Mouse (Mus musculus) forebrain, postnatal 0 days (tissue): ENCODE data around the gene Map2. TPM values are rescaled to one million over a fixed set of nuclear protein-coding genes. Genes with fewer than 3 reads are reported as not detected.

ENCODE experiments used
- ATAC-seq: fragments of 200-750 bp; cut with Nextera tagmentation; 2 replicates; pipeline ENCODE4 v1.8.0; 2017; ENCODE audit warnings: mild to moderate bottlenecking, moderate library complexity
- DNase-seq: peaks from one replicate; pipeline ENCODE4 v3.0.0-alpha.2; 2015
- H3K27ac ChIP-seq: fragments of 300-500 bp; sonication (generic); 2 replicates; pipeline ENCODE4 v1.5.1; 2014; ENCODE audit warnings: low read depth, mild to moderate bottlenecking, antibody characterized with exemption, low read length, moderate library complexity, mixed read lengths
- H3K27me3 ChIP-seq: fragments of 300-500 bp; sonication (generic); 2 replicates; pipeline ENCODE4 v1.6.1; 2014; ENCODE audit warnings: mild to moderate bottlenecking, low read length, mixed read lengths; ENCODE audit not compliant: insufficient read depth
- H3K36me3 ChIP-seq: fragments of 300-500 bp; sonication (generic); 2 replicates; pipeline ENCODE4 v1.6.1; 2014; ENCODE audit warnings: mild to moderate bottlenecking, moderate library complexity; ENCODE audit not compliant: insufficient read depth
- H3K4me1 ChIP-seq: fragments of 300-500 bp; sonication (generic); 2 replicates; pipeline ENCODE4 v1.6.1; 2014; ENCODE audit warnings: antibody characterized with exemption; ENCODE audit not compliant: insufficient read depth
- H3K4me2 ChIP-seq: fragments of 300-500 bp; sonication (generic); 2 replicates; pipeline ENCODE4 v1.6.1; 2014; ENCODE audit warnings: low read depth, mild to moderate bottlenecking, moderate library complexity
- H3K4me3 ChIP-seq: fragments of 300-500 bp; sonication (generic); 2 replicates; pipeline ENCODE4 v1.5.1; 2014; ENCODE audit warnings: low read depth, low read length, mixed read lengths
- H3K9ac ChIP-seq: fragments of 300-500 bp; sonication (generic); 2 replicates; pipeline ENCODE4 v1.6.1; 2014; ENCODE audit warnings: mild to moderate bottlenecking
- H3K9me3 ChIP-seq: fragments of 300-500 bp; sonication (generic); 2 replicates; pipeline ENCODE4 v1.6.1; 2016; ENCODE audit warnings: low read length
- CTCF ChIP-seq: sonication (generic); IDR thresholded peaks from 2 replicates; pipeline ENCODE4 v1.5.1; 2016; ENCODE audit warnings: antibody characterized with exemption, control low read depth, low read depth
- WGBS: fragments of 180-500 bp; shearing (Covaris S2); extraction: QIAGEN DNeasy Blood & Tissue Kit; methylation state at CpG from one replicate; pipeline ENCODE4 v1.1.7; 2014; 5-methylcytosine and 5-hydroxymethylcytosine counted together
- polyA plus RNA-seq: library from polyadenylated mRNA; unstranded; fragments of >200 nt; fragmentation: Nextera tagmentation; extraction: Ambion mirVana; gene quantifications from 2 replicates; pipeline ENCODE4 v1.2.1, GENCODE M21; 2015
- total RNA-seq: library from RNA; depleted of rRNA; stranded (reverse); fragments of >200 nt; gene quantifications from 2 replicates; pipeline ENCODE4 v1.2.3, GENCODE M21; 2014

The Map2 gene
- total and polyA plus RNA-seq, 2 experiments from 2014 or later, result 291 to 1,278 TPM

DNA sequence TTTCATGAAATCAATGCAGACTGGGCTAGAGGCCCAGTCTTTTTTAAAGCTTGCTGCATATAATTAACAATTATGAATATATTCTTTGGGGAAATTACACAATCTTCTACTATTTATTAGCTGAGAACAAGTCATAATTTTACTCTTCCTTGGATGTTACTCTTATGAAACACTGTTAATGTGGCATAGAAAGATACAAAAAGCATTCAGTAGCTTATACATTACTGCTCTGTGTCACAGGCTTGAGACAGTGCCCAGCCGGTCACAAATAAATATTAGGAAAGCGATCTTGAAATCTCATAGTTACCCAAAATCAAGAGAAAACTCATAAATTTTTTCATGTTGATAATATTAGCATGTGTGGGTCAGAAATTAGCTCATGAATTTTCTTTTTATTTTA, 186.7 kb downstream of the Map2 start:
- peaks cover 20% of the 10 kb centered on the region for H3K36me3 ChIP-seq
- 86% methylated on average over 2 of the region's 2 CpGs for WGBS
- peaks cover 9% of the 10 kb centered on the region; the same call in 1 of the 2 replicates for H3K4me1 ChIP-seq
- DNase-seq, result no peak
- ATAC-seq, result no peak
- H3K4me2 ChIP-seq, result no peak overlapping the region
- no peak overlapping the region for H3K27ac ChIP-seq
- H3K9ac ChIP-seq, result no peak overlapping the region
- TF ChIP-seq CTCF, result no peak
- H3K9me3 ChIP-seq, result no peaks in the 10 kb centered on the region
- H3K4me3 ChIP-seq, result no peak overlapping the region
- H3K27me3 ChIP-seq, result no peaks in the 10 kb centered on the region

DNA sequence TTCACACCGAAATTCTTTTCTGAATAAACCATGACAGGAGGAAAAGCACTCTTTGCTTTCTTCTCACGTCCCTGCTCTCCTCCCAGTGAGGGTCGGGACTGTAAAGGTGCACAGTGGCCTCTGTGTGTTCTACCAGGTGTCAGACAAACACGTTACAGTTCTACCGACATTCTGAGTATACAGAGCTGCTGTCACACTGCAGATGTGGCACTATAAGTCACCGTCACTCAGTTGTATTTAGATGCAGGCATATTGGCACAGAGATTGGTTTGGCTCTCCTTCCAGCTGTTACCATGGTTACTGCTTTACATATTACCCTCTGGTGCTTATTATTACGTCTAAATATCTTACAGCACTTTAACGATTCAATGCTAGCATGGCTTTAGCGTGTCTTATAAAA, 188.2 kb downstream of the Map2 start:
- H3K9ac ChIP-seq, result no peak overlapping the region
- peak; percentile 69 for ATAC-seq
- WGBS, result 23% methylated on average over 9 of the region's 9 CpGs
- no peak for TF ChIP-seq CTCF
- H3K4me3 ChIP-seq, result no peak overlapping the region
- no peaks in the 10 kb centered on the region for H3K27me3 ChIP-seq
- H3K27ac ChIP-seq, result no peak overlapping the region
- H3K9me3 ChIP-seq, result no peaks in the 10 kb centered on the region
- no peak overlapping the region for H3K4me2 ChIP-seq
- peak; percentile 57 for DNase-seq
- H3K4me1 ChIP-seq, result peaks cover 9% of the 10 kb centered on the region; the same call in 1 of the 2 replicates
- peaks cover 25% of the 10 kb centered on the region for H3K36me3 ChIP-seq

DNA sequence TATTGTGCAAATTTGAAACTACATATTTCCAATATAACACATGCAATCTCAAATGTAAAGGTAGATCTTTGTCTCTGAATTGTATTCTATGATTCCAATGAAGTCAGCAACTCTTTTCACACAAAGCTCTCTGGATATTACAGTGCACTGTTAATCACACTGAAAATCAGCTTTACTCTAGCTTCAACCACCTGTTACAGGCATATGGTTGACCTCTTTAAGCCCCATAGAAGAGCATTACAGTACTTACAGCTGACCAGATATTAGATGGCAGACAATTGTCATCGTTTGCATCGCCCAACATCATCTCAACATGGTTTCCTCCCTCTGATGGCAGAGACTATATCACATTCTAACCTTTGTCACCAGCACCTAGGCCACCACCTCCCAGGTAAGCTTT, 189.3 kb downstream of the Map2 start:
- no peak for TF ChIP-seq CTCF
- no peaks in the 10 kb centered on the region for H3K9me3 ChIP-seq
- no peak overlapping the region for H3K4me3 ChIP-seq
- no peak overlapping the region for H3K9ac ChIP-seq
- no peak overlapping the region for H3K27ac ChIP-seq
- WGBS, result 94% methylated on average over 2 of the region's 2 CpGs
- ATAC-seq (no peak), DNase-seq (no peak)
- no peaks in the 10 kb centered on the region for H3K27me3 ChIP-seq
- no peak overlapping the region for H3K4me2 ChIP-seq
- H3K4me1 ChIP-seq, result peaks cover 9% of the 10 kb centered on the region; the same call in 1 of the 2 replicates
- peaks cover 25% of the 10 kb centered on the region for H3K36me3 ChIP-seq

DNA sequence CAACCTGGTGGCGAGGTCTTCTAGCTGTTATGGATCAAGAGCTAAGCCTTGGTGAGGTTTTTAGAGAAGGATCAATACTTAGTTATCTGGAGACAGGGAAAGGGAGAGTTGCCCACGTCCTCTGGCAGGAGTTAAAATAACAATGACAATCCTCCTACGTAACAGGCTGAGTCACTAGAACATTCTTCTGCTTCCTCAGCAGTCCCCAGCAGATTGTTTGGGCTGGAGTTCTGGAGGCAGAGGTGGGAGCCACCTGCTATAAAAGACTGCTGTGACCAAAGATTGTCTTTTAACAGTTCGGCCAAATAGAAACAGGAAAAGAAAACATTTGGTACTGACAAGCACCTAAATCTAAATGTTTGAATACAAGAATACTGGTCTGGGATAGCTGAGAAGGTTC, 190.5 kb downstream of the Map2 start:
- 74% methylated on average over 4 of the region's 4 CpGs for WGBS
- ATAC-seq (no peak), DNase-seq (no peak)
- Histone ChIP-seq H3K4me1 (peaks cover 9% of the 10 kb centered on the region; the same call in 1 of the 2 replicates), H3K9ac (no peak overlapping the region), H3K9me3 (no peaks in the 10 kb centered on the region), H3K27ac (no peak overlapping the region), H3K4me2 (no peak overlapping the region), H3K36me3 (peaks cover 30% of the 10 kb centered on the region), H3K4me3 (no peak overlapping the region), H3K27me3 (no peaks in the 10 kb centered on the region)
- TF ChIP-seq CTCF, result no peak

DNA sequence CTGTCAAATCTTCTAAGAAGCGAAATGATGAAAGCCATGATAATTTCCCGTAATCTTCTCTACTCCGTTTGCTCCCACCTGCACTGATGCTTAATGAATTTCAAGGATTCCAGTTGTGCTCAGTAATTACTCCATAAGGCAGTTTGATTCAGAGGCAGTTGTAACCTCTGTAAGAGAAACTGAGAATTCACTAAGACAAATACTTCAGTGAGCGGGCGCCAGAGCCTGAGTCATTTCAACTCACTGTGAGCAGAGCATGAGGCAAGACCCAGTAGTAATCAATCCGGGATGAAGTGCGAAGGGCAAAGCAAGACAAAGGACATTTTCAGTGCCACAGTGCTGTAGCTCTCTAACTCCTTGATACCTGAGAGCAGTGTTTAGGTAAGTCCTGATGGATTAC, 194.4 kb downstream of the Map2 start:
- H3K9me3 ChIP-seq, result no peaks in the 10 kb centered on the region
- no peak overlapping the region for H3K4me3 ChIP-seq
- H3K9ac ChIP-seq, result no peak overlapping the region
- 77% methylated on average over 7 of the region's 7 CpGs for WGBS
- ATAC-seq, result peak; percentile 29; the same call in 1 of the 2 replicates
- H3K4me1 ChIP-seq, result no peaks in the 10 kb centered on the region
- TF ChIP-seq CTCF, result no peak
- H3K4me2 ChIP-seq, result no peak overlapping the region
- H3K36me3 ChIP-seq, result peaks cover 25% of the 10 kb centered on the region
- no peak overlapping the region for H3K27ac ChIP-seq
- H3K27me3 ChIP-seq, result no peaks in the 10 kb centered on the region
- DNase-seq, result no peak

DNA sequence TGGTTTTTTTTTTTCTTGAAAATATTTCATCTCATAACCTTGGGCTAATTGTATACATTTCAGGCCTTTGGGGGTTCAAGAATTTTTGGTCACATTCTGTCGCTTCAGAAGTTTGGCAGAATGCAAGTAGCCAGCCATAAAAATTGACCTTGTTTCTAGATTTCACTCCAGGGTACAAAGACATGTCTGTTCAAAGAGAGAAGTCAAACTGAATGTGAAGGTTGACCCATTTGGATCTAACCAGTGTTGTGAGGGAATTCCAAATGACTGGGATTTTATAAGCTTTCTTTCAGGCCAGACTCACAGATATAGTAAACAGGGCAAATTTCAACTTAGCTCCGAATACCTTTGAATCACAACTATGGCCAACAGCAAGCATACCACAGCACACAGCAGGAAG, 196.3 kb downstream of the Map2 start:
- no peaks in the 10 kb centered on the region for H3K27me3 ChIP-seq
- TF ChIP-seq CTCF, result no peak
- no peak for ATAC-seq
- DNase-seq, result no peak
- peaks cover 11% of the 10 kb centered on the region for H3K36me3 ChIP-seq
- 70% methylated on average over 2 of the region's 2 CpGs for WGBS
- H3K4me3 ChIP-seq, result no peak overlapping the region
- no peak overlapping the region for H3K27ac ChIP-seq
- no peaks in the 10 kb centered on the region for H3K9me3 ChIP-seq
- no peaks in the 10 kb centered on the region for H3K4me1 ChIP-seq
- H3K9ac ChIP-seq, result no peak overlapping the region
- no peak overlapping the region for H3K4me2 ChIP-seq

DNA sequence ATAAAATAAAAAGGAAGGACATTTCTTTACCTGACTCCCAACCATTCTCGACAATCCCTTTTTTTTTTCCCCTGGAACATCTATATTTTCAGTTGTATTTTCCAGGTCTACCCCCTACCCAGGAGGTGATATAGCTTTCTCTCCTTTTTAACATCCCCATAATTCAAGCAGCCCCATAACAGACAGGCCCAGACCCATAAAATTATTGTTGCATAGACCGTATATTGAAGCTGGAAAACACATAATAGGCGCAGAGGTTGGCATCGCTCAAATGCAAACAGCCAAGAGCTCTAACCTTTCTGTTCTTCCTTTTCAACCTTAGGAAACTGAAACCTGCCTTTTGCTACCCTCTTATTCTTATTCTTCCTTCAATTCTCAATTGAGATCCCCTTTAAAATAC, 211.2 kb downstream of the Map2 start:
- Histone ChIP-seq H3K4me3 (peak overlapping the region; percentile 33; the same call in 1 of the 2 replicates), H3K9ac (peak overlapping the region; percentile 46), H3K36me3 (peaks cover 7% of the 10 kb centered on the region; the same call in 1 of the 2 replicates), H3K4me1 (peaks cover 15% of the 10 kb centered on the region; the same call in 1 of the 2 replicates), H3K9me3 (no peaks in the 10 kb centered on the region), H3K4me2 (peak overlapping the region; percentile 55), H3K27ac (peak overlapping the region; percentile 89), H3K27me3 (no peaks in the 10 kb centered on the region)
- TF ChIP-seq CTCF, result no peak
- ATAC-seq, result no peak; the same call in 1 of the 2 replicates
- 31% methylated on average over 4 of the region's 4 CpGs for WGBS
- no peak for DNase-seq
